Mouse (Mus musculus) heart, embryonic 15.5 days (tissue): Measurements from ENCODE around the gene Fbxw11. TPM values are rescaled to one million over a fixed set of nuclear protein-coding genes. Genes with fewer than 3 reads are reported as not detected.
A peak's percentile ranks its signal among the peaks of the same experiment; 100 is the strongest.
"Not testable (repeated sequence)": the region's sequence is repeated elsewhere in the genome, so short reads cannot be mapped to it uniquely, and the experiment has no call there.

Experiments used
- ATAC-seq: fragments of 200-750 bp; cut with Nextera tagmentation; replicated peaks from 2 replicates; pipeline ENCODE4 v1.8.0; 2017; ENCODE audit warnings: low read depth, moderate TSS enrichment; ENCODE audit not compliant: insufficient number of reproducible peaks, insufficient read depth, low FRiP score
- H3K27ac ChIP-seq: fragments of 300-500 bp; sonication (generic); 2 replicates; pipeline ENCODE4 v1.5.1; 2015; ENCODE audit warnings: mild to moderate bottlenecking, inconsistent platforms
- H3K27me3 ChIP-seq: fragments of 300-500 bp; sonication (generic); 2 replicates; pipeline ENCODE4 v1.6.1; 2015; ENCODE audit warnings: inconsistent platforms
- H3K36me3 ChIP-seq: fragments of 300-500 bp; sonication (generic); 2 replicates; pipeline ENCODE4 v1.6.1; 2015; ENCODE audit warnings: mild to moderate bottlenecking, inconsistent platforms
- H3K4me1 ChIP-seq: fragments of 300-500 bp; sonication (generic); replicated peaks from 2 replicates; pipeline ENCODE4 v1.6.1; 2015; ENCODE audit warnings: inconsistent platforms
- H3K4me2 ChIP-seq: fragments of 300-500 bp; sonication (generic); 2 replicates; pipeline ENCODE4 v1.6.1; 2015; ENCODE audit warnings: inconsistent platforms, mild to moderate bottlenecking, moderate library complexity
- H3K4me3 ChIP-seq: fragments of 300-500 bp; sonication (generic); 2 replicates; pipeline ENCODE4 v1.5.1; 2015; ENCODE audit warnings: mild to moderate bottlenecking, inconsistent platforms
- H3K9ac ChIP-seq: fragments of 300-500 bp; sonication (generic); 2 replicates; pipeline ENCODE4 v1.6.1; 2015; ENCODE audit warnings: mild to moderate bottlenecking, inconsistent platforms
- H3K9me3 ChIP-seq: fragments of 300-500 bp; sonication (generic); replicated peaks from 2 replicates; pipeline ENCODE4 v1.6.1; 2016; ENCODE audit warnings: inconsistent platforms
- WGBS: fragments of 180-500 bp; shearing (Covaris S2); methylation state at CpG from one replicate; pipeline ENCODE4 v1.1.7; 2015; ENCODE audit warnings: mixed read lengths; 5-methylcytosine and 5-hydroxymethylcytosine counted together
- polyA plus RNA-seq: library from polyadenylated mRNA; unstranded; fragments of >200 nt; fragmentation: Nextera tagmentation; extraction: Ambion mirVana; gene quantifications from 2 replicates; pipeline ENCODE4 v1.2.1, GENCODE M21; 2015

The Fbxw11 gene
- polyA plus RNA-seq, 1 experiment from 2014 or later: 58.8 TPM

- 36% methylated on average over 9 of the region's 9 CpGs for WGBS
- H3K36me3 ChIP-seq, H3K9ac ChIP-seq, ATAC-seq, H3K4me3 ChIP-seq, H3K4me2 ChIP-seq, H3K9me3 ChIP-seq, H3K27me3 ChIP-seq: not testable (repeated sequence)
- peaks cover 30% of the 10 kb centered on the region for H3K4me1 ChIP-seq
- H3K27ac ChIP-seq: peak overlapping the region; percentile 60; the same call in 1 of the 2 replicates
Measured at GRCm38 (mm10) chr11:32694322-32695003, 51.9 kb downstream of the Fbxw11 start.

DNA sequence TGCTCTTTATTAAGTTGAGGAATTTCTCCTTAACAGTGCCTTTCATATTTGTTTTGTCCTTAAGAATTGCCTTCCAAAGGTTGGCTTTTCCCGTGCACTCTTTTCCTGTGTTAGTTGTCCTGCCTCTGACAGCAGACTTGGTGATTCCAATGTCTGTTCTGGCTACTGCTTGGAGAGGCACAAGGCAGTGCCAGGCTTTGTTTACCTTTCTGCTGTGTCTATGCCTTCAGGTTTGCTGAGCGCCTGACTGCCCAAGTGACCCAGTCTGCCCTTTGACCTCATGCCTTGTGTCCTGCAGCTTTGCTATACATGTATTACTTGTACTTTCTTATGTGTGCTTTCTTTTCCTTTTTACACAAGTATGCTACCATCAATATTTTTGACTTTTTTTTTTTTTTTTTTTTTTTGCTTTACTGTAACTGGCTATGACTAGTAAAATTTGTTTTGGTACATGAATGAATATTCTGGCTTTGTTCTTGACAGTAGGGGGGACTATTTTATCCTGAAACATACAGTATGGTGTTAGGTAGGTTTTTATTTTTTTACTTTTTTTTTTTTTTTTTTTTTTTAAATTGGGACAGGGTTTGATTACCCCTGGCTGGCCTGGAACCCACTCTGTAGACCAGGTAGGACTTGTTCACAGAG is 54.0 kb downstream of the Fbxw11 start:
- Histone ChIP-seq H3K27me3 (no peaks in the 10 kb centered on the region), H3K9ac (no peak overlapping the region), H3K4me2 (no peak overlapping the region), H3K9me3 (no peaks in the 10 kb centered on the region), H3K36me3 (no peaks in the 10 kb centered on the region), H3K4me3 (no peak overlapping the region), H3K4me1 (peaks cover 46% of the 10 kb centered on the region), H3K27ac (no peak overlapping the region)
- ATAC-seq: no peak
- WGBS: 46% methylated on average over 2 of the region's 2 CpGs

DNA sequence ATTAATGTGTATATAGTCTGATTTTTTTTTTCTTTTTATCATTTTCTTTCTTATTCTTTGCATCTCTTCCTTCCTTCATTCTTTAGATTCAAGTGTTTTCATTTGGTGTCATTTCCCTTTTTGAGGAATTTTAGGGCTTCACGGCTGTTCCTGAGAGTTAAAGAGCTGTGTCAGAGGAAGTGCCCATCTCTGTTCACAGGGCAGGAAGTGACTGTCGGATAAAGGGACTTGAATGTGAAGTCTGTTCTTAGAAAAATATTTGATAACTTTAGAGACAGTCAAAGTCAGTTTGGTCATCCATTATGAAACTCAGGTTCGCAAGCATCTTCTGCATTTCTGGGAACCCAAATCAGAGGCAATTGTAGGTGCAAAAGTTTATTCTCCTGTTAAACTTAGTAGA is 55.2 kb downstream of the Fbxw11 start:
- ATAC-seq: no peak
- Histone ChIP-seq H3K4me1 (peaks cover 57% of the 10 kb centered on the region), H3K4me3 (no peak overlapping the region), H3K9ac (no peak overlapping the region), H3K27ac (no peak overlapping the region), H3K4me2 (no peak overlapping the region), H3K27me3 (no peaks in the 10 kb centered on the region), H3K9me3 (no peaks in the 10 kb centered on the region), H3K36me3 (no peaks in the 10 kb centered on the region)
- 40% methylated on average over 3 of the region's 3 CpGs for WGBS

- no peak overlapping the region for H3K4me2 ChIP-seq
- H3K27ac ChIP-seq: no peak overlapping the region; the same call in 1 of the 2 replicates
Measured at GRCm38 (mm10) chr11:32699913-32700493, 57.5 kb downstream of the Fbxw11 start.

GRCm38 (mm10) chr11:32701566-32701965 is 59.0 kb downstream of the Fbxw11 start:
- H3K4me2 ChIP-seq: no peak overlapping the region
- no peak for ATAC-seq
- H3K9ac ChIP-seq: no peak overlapping the region
- WGBS: 30% methylated on average over 3 of the region's 3 CpGs
- no peaks in the 10 kb centered on the region for H3K36me3 ChIP-seq
- no peaks in the 10 kb centered on the region for H3K27me3 ChIP-seq
- peak overlapping the region; percentile 26 for H3K27ac ChIP-seq
- peaks cover 57% of the 10 kb centered on the region for H3K4me1 ChIP-seq
- H3K4me3 ChIP-seq: no peak overlapping the region
- no peaks in the 10 kb centered on the region for H3K9me3 ChIP-seq

More at GRCm38 (mm10) chr11:32699913-32700493, 57.5 kb downstream of the Fbxw11 start:
- Histone ChIP-seq H3K9ac (no peak overlapping the region), H3K27me3 (no peaks in the 10 kb centered on the region), H3K4me3 (no peak overlapping the region), H3K4me1 (peaks cover 67% of the 10 kb centered on the region), H3K9me3 (no peaks in the 10 kb centered on the region), H3K36me3 (no peaks in the 10 kb centered on the region)
- ATAC-seq: no peak
- 62% methylated on average over 3 of the region's 3 CpGs for WGBS

DNA sequence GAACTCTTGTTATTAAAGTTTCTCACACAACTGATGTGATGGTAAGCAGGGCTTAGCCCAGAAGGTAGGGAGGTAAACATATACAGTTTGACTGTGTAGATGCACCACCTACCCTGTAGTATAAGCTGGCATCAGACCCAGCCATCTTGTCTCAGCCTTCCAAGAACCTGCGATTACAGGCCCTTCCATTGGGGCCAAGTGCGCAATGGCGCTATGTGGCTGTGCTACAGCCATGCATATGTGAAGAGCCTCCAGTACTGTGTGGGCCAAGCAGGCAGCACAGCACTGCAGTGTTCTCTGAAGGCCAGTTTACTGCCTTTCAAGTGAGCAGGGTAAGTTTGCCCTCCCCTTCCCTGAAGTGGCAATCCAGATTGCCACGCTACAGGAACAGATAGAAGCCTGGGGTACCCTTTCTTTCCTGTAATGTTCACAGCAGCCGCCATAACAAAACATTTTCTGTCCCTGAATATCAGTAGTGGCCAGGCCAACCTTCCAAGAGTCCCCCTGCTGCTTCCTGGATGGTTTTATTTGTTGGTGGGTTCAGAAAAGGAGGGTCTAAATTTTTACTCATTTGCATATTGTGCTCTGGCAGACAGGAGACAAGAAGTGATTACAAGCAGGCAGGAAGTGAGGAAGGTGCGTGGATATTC is 61.8 kb downstream of the Fbxw11 start:
- H3K9me3 ChIP-seq: no peaks in the 10 kb centered on the region
- H3K27me3 ChIP-seq: no peaks in the 10 kb centered on the region
- H3K36me3 ChIP-seq: no peaks in the 10 kb centered on the region
- ATAC-seq: no peak
- peaks cover 53% of the 10 kb centered on the region for H3K4me1 ChIP-seq
- H3K9ac ChIP-seq: no peak overlapping the region
- no peak overlapping the region for H3K4me3 ChIP-seq
- 74% methylated on average over 6 of the region's 6 CpGs for WGBS
- H3K27ac ChIP-seq: no peak overlapping the region
- H3K4me2 ChIP-seq: no peak overlapping the region

GRCm38 (mm10) chr11:32706406-32706993 is 64.0 kb downstream of the Fbxw11 start:
- Histone ChIP-seq H3K27ac (no peak overlapping the region), H3K9me3 (no peaks in the 10 kb centered on the region)

DNA sequence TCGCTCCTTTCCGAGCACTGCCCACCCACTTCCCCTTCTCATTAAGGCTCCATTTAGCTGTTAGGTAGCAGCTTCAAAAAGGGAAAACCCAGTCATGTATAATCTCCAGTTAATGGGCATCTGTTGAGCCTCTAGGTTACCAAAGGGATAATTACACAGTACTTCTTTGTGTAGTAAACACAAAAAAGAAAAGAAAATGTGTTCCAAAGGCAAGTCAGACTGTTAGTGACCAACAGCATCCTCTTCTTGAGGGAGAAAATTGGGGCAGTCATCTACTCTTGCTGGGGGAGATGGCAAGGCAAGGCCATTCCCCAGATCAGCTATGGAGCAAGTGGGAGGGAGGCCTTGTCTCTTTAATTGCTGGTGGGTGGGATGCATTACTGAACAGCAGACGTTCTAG is 65.0 kb downstream of the Fbxw11 start:
- no peak for ATAC-seq
- H3K4me2 ChIP-seq: no peak overlapping the region
- WGBS: 71% methylated on average over 3 of the region's 3 CpGs
- no peak overlapping the region for H3K9ac ChIP-seq
- H3K27me3 ChIP-seq: no peaks in the 10 kb centered on the region
- no peaks in the 10 kb centered on the region for H3K9me3 ChIP-seq
- H3K27ac ChIP-seq: no peak overlapping the region
- H3K4me1 ChIP-seq: peaks cover 27% of the 10 kb centered on the region
- H3K4me3 ChIP-seq: no peak overlapping the region
- H3K36me3 ChIP-seq: peaks cover 8% of the 10 kb centered on the region

More at GRCm38 (mm10) chr11:32706406-32706993, 64.0 kb downstream of the Fbxw11 start:
- Histone ChIP-seq H3K9ac (no peak overlapping the region), H3K27me3 (no peaks in the 10 kb centered on the region), H3K36me3 (no peaks in the 10 kb centered on the region), H3K4me3 (no peak overlapping the region), H3K4me1 (peaks cover 37% of the 10 kb centered on the region), H3K4me2 (no peak overlapping the region)
- 73% methylated on average over 4 of the region's 4 CpGs for WGBS
- ATAC-seq: no peak

GRCm38 (mm10) chr11:32708739-32709501 is 66.4 kb downstream of the Fbxw11 start:
- Histone ChIP-seq H3K4me1 (peaks cover 16% of the 10 kb centered on the region), H3K9me3 (no peaks in the 10 kb centered on the region), H3K4me2 (no peak overlapping the region), H3K4me3 (no peak overlapping the region), H3K27ac (no peak overlapping the region), H3K27me3 (no peaks in the 10 kb centered on the region), H3K36me3 (peaks cover 15% of the 10 kb centered on the region), H3K9ac (no peak overlapping the region)
- 76% methylated on average over 14 of the region's 14 CpGs for WGBS
- ATAC-seq: no peak

DNA sequence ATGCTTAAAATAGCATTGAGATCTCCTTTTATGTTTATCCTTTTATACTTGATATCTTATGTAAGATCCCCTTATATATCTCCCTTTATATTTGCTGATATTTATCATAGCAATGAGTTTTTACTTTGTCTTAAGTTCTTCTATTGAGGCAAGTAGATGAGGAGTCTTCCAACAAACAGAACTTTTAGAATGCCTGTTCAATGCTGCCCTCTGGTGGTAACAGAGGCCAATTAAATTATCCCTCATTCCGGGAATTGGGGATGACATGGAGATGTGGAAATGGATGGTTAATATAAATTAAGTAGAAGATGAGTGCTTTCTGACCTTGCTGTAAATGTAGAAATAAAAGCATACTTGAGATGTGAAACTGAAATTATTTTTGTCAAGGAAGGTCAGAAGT is 67.0 kb downstream of the Fbxw11 start:
- WGBS: 13% methylated on average over 1 of the region's 1 CpGs
- ATAC-seq: no peak

More for the DNA sequence above, 67.0 kb downstream of the Fbxw11 start:
- Histone ChIP-seq H3K4me1 (peaks cover 11% of the 10 kb centered on the region), H3K36me3 (peaks cover 15% of the 10 kb centered on the region), H3K27me3 (no peaks in the 10 kb centered on the region), H3K4me3 (no peak overlapping the region), H3K27ac (no peak overlapping the region), H3K9ac (no peak overlapping the region), H3K4me2 (no peak overlapping the region), H3K9me3 (no peaks in the 10 kb centered on the region)
